Mouse (Mus musculus) T-cell, adult 2 months (primary cell): Measurements from ENCODE around the gene Myh7.

ENCODE experiments used
- DNase-seq: peaks from one replicate; pipeline ENCODE4 v3.0.0; 2022; ENCODE audit warnings: low spot score

The Myh7 gene

GRCm38 (mm10) chr14:54942479-54942878 lies 51.9 kb downstream of the Myh7 start:
- no peak for DNase-seq

- DNase-seq = no peak
Observed at GRCm38 (mm10) chr14:54941024-54941978, 53.1 kb downstream of the Myh7 start.

GRCm38 (mm10) chr14:54940176-54940530 lies 54.3 kb downstream of the Myh7 start:
- no peak for DNase-seq

DNA sequence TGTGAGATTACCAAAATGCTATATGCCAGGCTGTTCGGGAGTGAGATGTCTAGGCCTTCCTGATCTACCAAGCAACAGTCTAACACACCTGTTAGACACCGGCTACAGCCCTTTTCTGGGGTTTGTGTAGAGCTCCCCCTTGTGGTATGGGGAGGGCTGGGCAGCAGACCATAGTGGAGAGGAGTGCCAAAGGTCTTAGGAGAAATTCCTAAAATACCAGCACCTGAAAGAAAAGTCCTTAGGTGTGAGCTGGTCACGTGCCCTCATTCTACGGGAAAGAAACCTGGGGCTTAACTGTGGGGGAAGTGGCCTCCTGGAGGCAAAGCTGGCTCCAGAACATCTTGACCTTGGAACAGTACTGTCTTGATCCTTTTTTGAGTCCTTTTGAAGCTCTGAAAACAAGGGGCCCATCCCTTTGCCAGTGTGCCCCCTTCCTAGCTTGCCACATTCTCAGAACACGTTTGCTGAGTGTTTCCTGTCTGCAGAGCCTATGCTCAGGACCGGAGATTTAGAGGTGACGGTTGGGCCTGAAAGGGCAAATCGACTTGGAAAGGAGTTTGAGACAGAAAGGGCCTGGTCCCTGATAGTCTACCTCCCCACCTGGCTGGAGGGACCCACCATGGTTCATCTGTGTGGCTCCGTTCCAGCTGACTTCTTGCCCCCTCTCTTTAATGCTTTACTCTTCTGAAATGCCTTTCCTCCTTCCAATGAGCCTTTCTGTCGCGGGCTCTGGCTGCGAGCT lies 54.8 kb downstream of the Myh7 start:
- peak; percentile 60 for DNase-seq

DNA sequence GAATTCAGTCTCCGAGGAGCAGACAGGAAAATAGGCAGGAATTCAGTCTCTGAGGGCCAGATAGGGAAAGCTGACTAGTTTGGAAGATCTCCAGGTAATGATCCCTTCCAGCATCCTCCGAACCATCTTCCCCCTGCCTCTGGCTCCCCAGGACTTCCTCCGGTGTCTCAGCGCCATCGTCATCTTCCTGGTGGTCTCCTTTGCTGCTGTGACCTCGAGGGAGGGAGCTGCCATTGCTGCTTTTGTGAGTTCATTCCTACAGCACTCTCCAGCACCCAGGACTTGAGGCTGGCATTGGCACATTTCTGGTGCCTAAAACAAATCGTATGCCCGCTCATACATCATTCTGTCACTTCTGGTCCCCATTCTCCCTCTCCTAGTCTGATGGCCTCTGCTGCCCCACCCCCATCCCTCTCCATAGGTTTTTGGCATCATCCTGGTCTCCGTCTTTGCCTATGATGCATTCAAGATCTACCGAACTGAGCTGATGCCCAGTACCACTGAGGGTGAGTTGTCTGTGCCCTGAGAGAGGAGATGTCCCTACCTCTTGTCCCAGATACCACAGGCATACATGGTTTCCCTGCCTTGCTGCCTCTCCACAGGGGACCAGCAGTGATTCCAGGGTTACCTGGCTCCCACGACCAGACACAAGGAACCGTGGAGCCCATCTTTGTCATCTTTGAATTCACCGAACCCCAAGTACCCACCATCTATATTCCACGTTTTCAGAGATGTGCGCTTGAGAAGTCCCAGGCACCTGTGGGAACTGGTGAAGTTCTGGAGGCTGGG lies 55.8 kb downstream of the Myh7 start:
- DNase-seq = no peak

DNA sequence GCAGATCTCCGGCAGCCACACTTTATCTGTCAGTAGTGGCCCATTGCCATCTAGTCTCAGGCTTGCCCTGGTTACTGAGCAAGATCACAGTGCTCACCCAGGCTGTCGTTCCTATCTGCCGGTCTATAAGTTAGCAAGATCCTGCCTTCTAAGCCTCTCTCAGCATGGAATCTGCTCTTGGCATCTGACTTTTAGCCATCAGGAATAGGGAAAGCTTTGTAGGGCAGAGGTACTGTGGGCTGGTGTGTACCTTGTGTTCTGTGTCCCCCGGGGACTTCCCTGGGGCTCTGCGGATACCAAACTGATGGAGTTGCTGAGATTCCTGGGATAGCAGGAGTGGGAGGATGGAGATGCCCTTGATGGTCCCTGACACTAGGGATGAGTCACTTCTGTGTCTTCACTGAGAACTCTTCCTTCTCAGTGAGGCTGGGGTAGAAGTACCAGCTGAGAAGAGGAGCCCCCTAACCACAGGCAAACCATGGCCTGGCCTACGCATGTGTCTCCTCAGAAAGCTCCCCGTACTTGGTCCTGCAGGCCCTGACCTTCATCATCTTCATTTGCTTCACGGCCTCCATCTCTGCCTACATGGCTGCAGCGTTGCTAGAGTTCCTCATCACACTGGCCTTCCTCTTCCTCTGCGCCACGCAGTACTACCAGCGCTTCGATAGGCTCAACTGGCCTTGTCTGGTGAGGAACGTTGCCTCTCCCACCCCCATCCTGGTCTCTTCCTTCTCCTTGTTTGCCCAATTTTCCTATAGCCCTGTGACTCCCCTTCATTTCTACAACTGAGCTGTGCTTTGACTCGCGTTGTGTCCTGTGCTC lies 56.9 kb downstream of the Myh7 start:
- no peak for DNase-seq

- no peak for DNase-seq
Observed at GRCm38 (mm10) chr14:54936831-54937160, 57.6 kb downstream of the Myh7 start.

- DNase-seq = no peak
Observed at GRCm38 (mm10) chr14:54935904-54936830, 58.3 kb downstream of the Myh7 start, which contains the start of gene Cmtm5. Gene Cmtm5 (plus strand): TSS chr14:54936261.

- no peak for DNase-seq
Observed at GRCm38 (mm10) chr14:54932645-54933150, 61.7 kb downstream of the Myh7 start, which contains the start of gene Il25. Gene Il25 (plus strand): TSS chr14:54932695.

DNA sequence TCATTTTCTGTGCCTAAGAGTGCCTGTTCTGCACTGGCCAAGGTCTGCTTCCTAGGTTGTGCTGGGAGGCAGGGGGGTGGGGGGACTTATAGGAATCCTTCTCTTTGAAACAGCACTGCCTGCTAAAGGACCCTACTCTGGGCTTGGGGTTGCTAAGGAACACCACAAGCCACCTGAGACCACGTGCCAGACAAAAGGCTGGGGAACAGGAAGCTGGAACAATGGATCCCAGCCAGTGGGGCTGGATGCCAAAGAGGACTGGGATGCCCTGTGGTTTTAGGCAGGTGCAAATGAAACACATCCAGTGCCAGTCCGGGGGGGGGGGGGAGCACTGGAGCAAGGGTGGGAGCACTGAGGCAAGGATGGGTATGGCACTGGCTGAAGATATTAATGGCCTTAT lies 64.0 kb downstream of the Myh7 start:
- no peak for DNase-seq

DNA sequence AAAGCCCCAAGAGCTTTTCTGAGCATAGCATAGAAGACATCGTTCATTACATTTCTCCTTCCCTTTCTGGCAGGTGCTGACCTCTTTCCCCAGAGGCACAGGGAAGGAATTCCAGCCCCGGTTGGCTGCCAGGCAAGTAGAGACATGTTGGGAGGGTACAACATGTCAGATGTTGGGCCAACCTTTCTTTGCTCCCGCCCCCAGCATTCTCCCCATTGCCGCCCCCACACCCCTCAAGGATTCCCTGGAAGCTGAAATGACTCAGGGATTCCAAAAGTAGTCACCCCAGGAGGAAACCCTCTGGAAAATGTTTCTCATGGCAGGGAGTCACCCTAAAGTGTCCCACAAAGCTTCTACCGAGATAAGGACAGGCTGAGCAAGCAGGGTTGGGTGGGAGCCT lies 64.6 kb downstream of the Myh7 start:
- no peak for DNase-seq

DNA sequence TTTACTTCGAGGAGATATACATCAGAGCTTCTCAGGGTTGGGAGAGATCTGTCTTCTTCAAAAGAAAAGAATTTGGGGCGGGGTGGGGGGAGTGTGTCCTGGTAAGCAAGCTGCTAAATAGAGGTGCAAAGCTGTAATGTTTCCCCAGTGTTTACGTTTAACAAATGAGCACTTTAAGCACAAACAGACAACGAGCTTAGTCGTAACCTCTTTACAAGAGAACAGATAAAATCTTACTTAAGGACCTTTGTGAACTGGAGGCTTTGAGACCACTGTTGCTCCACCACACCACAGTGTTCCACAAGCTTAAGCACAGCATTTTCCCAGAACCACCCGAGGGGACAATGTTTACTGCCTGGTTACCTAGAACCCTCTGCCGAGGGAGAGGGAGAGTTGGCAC lies 67.1 kb downstream of the Myh7 start:
- DNase-seq = no peak

- no peak for DNase-seq
Observed at GRCm38 (mm10) chr14:54926401-54927158, 67.8 kb downstream of the Myh7 start.

GRCm38 (mm10) chr14:54925349-54926342 lies 68.8 kb downstream of the Myh7 start, which contains the start of gene Efs:
Gene Efs (minus strand): TSS chr14:54926126.
- no peak for DNase-seq

GRCm38 (mm10) chr14:54924641-54925348 lies 69.6 kb downstream of the Myh7 start:
- no peak for DNase-seq
